Mouse (Mus musculus) thymus, postnatal 0 days (tissue): ENCODE measurements around the gene Ptger3. TPM values are rescaled to one million over a fixed set of nuclear protein-coding genes. Genes with fewer than 3 reads are reported as not detected.
A peak's percentile ranks its signal among the peaks of the same experiment; 100 is the strongest.

Experiments used
- DNase-seq: peaks from one replicate; pipeline ENCODE4 v3.0.0-alpha.2; 2015; ENCODE audit warnings: low spot score
- polyA plus RNA-seq: library from polyadenylated mRNA; unstranded; fragments of >200 nt; fragmentation: Nextera tagmentation; extraction: Ambion mirVana; gene quantifications from 2 replicates; pipeline ENCODE4 v1.2.1, GENCODE M21; 2015

Gene Ptger3
- 2.8 and 3.4 TPM in 2 replicates for polyA plus RNA-seq

DNA sequence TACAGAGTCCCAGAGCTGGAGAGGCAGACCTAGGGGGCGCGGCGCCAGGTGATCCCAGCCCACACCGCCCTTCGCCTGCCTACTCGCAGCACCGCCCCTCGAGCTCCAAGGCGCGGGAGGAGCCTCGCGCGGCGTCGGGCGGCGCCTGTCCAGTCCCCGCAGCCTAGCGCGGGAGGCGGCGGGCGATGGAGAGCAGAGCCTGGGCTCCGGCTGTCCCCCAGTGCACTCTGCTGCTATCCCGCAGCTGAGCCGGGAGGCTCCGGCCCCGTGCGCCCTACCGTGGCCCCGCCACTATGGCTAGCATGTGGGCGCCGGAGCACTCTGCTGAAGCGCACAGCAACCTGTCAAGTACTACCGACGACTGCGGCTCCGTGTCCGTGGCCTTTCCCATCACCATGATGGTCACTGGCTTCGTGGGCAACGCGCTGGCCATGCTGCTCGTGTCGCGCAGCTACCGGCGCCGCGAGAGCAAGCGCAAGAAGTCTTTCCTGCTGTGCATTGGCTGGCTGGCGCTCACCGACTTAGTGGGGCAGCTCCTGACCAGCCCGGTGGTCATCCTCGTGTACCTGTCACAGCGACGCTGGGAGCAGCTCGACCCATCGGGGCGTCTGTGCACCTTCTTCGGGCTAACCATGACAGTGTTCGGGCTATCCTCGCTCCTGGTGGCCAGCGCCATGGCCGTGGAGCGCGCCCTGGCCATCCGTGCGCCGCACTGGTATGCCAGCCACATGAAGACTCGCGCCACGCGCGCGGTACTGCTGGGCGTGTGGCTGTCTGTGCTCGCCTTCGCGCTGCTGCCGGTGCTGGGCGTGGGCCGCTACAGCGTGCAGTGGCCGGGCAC, at the start of gene Ptger3:
Gene Ptger3 (plus strand): TSS at position 168 of the 841 bp plus-strand sequence.
- peak; percentile 13 for DNase-seq

DNA sequence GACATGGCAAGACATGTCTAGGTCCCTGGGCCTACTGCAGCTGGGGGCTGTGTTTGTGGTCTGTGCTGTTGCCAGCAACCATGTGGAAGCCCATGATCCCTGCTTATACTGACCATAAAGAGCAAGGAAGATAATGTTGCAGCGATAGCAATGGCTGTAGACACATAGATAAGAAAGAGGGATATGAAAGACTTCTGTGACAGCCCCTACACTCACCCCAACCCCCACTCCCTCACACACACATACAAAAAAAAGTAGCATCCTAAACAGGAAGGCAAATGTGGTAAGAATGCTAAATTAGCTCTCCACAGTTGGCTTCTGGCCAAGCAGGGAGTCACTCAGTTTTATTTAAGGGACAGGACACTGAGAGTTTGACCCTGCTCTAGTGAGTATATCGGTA, 48.7 kb upstream of the Ptger3 start:
- no peak for DNase-seq

GRCm38 (mm10) chr3:157520433-157520832, 46.3 kb upstream of the Ptger3 start:
- DNase-seq = peak; percentile 28

DNA sequence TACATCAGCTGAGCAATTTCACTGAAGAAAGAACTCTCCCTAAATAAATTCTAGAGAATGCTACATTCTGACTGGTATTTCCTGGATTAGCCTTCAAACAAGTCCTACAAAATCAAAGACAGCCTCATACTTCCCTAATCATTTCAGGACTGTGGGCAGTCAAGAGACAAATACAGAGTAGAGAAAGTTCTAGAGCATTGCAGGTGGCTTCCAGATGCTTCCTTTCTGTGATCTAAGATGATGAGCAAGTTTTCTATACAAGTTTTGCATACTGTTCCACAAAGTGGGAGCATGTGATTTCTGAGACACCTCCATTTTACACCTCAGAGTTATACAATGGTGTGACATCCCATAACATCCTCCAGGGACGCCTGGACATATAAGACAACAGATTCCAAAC, 42.9 kb upstream of the Ptger3 start:
- no peak for DNase-seq

DNA sequence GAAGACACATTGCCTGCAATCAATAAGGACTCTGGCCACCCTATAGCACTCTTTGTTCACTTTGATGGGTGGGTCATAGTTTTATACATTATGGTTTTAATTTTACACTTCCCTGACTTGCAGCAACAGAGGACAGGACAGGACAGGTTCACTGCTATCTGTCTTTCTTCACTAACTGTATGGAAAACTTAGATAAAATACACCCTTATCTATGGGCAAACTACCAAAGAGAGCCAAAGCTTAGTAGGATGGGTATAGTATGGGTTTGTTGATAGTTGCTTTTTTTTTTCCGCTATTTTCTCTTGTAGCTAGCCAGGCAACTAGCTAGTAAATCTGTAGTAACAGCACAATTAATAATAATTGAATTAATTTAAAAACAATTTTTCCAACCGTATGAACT, 35.1 kb upstream of the Ptger3 start:
- DNase-seq = no peak

DNA sequence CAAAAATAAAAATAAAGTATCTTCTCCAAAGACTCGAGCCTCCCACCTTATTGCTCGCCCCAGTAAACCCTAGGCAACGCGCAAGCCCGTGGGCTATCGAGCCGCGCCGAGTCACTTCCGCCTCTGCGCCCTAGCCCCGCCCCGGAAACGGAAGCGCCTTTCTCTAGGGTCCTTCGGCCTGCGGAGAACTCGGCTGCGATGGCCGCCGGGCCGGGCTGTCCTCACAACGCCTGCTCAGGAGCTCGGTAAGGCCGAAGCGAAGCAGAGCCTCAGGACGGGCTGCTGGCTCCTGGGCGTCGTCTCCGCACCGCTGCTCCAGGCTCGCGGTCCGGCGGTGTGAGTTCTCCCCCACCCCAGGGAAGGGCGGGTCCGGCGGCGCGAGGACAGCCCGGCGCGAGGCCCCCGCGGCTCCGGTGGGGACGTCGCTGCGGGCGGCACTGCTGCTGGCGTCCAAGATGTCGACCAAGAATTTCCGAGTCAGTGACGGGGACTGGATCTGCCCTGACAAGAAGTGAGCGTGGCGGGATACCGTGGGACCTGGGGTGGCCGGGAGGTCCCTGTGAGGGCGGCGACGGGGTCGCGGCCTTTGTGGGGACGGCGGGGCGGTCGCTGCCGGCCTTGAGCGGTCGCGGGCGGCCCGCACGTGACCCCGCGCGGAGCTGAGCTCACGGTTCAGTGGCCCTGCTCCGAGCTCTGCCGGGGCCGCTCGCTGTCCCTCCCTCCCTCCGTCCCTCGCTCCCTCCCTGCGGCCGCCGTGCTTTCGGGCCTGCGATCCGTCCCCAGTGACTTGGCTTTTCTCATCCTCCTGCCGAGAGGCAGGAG, 32.5 kb upstream of the Ptger3 start, which contains the start of gene Zranb2:
Gene Zranb2 (plus strand): TSS at position 197 of the 822 bp plus-strand sequence.
- peak; percentile 92 for DNase-seq

- peak; percentile 32 for DNase-seq
Observed at GRCm38 (mm10) chr3:157534786-157535415, 31.8 kb upstream of the Ptger3 start.

DNA sequence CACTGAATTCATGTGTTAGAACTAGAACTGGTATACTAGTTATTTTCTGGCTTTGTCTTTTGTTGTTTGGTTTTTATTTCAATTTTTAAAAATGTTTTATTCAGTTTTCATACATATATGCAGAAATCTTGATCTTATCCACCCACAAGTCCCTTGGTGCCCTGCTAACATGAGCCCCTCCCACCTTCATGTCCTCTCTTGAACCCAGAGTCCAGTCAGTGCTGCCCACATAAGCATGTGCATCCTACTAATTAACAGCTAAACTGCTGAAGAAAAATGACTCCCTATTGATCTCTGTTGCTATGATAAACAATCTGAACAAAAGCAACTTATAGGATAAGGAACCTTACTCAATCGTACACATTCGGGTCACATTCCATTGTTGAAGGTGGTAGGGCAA, 17.4 kb upstream of the Ptger3 start:
- DNase-seq = no peak

GRCm38 (mm10) chr3:157549758-157550600, 16.7 kb upstream of the Ptger3 start:
- DNase-seq = no peak

DNA sequence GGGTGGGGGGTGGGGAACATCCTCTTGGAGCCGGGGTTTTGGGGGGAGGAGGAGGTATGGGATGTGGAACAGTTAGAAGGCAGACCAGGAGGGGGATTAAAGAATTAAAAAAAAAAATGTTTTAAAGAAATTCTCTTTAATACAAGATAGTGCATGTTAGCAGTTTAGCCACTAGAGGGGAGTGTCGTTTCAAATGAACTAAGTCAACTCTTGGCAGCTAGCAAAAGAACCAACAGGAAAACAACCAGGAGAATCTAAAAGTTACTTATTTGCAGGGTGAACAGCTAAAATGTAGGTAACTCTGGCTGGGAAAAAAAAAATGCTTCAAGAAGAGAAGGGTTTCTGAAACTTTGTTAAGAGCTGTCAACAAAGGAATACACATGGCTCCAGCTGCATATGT, 1.5 kb upstream of the Ptger3 start:
- peak; percentile 64 for DNase-seq

GRCm38 (mm10) chr3:157567566-157568132, 957 bp downstream of the Ptger3 start:
- no peak for DNase-seq

DNA sequence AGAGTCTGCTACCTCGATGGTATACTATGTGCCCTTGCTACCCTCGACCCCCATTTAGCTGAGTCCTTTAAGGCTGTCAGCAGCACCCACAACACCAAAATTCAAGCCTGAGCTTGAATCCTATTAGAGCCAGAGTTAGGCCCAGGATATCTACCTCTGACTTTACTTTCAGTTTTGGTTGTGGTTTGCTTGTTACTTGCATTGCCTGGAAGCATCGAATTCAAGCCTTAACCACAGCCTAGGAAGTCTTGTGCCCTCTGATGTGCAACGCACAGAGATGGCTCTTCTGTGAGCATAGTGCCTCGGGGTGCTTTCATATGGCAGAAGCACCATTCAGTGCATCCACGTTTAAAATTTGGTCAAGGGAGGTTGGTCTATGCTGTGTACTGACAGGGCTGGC, 5.3 kb downstream of the Ptger3 start:
- peak; percentile 54 for DNase-seq

GRCm38 (mm10) chr3:157575441-157576342, 9.0 kb downstream of the Ptger3 start:
- peak; percentile 17 for DNase-seq

DNA sequence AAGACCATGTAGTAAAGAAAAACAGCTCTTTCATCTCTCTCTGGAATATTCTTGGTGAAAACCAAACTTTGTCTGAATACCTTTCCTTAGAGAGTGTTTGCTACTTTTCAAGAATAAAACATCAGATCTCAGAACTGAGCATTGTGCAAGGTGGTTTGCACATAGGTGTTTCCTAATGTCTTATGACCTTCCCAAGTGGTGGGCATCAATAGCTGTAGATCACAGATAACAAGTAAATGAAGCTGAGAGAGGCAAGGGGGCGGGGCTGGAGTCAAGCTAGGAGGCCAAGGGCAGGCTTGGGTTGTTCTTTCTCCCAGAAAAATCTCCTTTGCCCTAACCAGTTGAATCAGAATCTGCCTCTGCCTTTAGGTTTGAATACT, 9.6 kb downstream of the Ptger3 start:
- no peak for DNase-seq

- no peak for DNase-seq
Observed at GRCm38 (mm10) chr3:157576862-157577261, 10.2 kb downstream of the Ptger3 start.

- DNase-seq = no peak
Observed at GRCm38 (mm10) chr3:157578469-157579170, 11.9 kb downstream of the Ptger3 start.

GRCm38 (mm10) chr3:157579376-157579775, 12.7 kb downstream of the Ptger3 start:
- DNase-seq = no peak

- no peak for DNase-seq
Observed at GRCm38 (mm10) chr3:157580299-157580698, 13.6 kb downstream of the Ptger3 start.

- no peak for DNase-seq
Observed at GRCm38 (mm10) chr3:157581755-157582154, 15.1 kb downstream of the Ptger3 start.
